Mouse (Mus musculus) 416B (cell line): Measurements from ENCODE around the gene Prdm16.

ENCODE experiments used
- DNase-seq: peaks from one replicate; pipeline ENCODE4 v3.0.0; 2011; ENCODE audit warnings: low read depth

Gene Prdm16

GRCm38 (mm10) chr4:154478933-154479613 is 157.6 kb downstream of the Prdm16 start:
- no peak for DNase-seq

GRCm38 (mm10) chr4:154473571-154474307 is 162.9 kb downstream of the Prdm16 start:
- DNase-seq: no peak

- no peak for DNase-seq
Observed at GRCm38 (mm10) chr4:154472569-154472968, 164.1 kb downstream of the Prdm16 start.

- no peak for DNase-seq
Observed at GRCm38 (mm10) chr4:154471447-154472101, 165.1 kb downstream of the Prdm16 start.

GRCm38 (mm10) chr4:154466305-154466704 is 170.4 kb downstream of the Prdm16 start:
- peak; percentile 3 for DNase-seq

DNA sequence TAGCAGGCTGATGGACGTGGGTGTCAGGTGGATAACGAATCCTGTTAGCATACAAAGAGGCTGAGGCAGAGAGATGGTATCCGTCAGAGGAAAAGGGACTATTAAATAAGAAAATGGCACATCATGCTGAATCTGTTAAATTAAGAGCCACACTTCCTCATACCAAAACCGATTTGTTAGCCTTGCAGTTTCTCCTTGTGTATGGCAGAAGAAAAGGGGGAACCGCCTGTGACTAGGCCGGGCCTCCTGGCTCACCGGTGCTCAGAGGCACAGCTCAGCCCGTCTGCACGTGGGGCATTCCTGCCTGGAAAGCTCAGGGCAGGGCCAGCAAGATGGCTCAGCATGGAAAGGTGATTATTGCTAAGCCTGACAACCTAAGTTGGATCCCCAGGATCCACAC is 171.6 kb downstream of the Prdm16 start:
- DNase-seq: no peak

GRCm38 (mm10) chr4:154460021-154460420 is 176.7 kb downstream of the Prdm16 start:
- no peak for DNase-seq

DNA sequence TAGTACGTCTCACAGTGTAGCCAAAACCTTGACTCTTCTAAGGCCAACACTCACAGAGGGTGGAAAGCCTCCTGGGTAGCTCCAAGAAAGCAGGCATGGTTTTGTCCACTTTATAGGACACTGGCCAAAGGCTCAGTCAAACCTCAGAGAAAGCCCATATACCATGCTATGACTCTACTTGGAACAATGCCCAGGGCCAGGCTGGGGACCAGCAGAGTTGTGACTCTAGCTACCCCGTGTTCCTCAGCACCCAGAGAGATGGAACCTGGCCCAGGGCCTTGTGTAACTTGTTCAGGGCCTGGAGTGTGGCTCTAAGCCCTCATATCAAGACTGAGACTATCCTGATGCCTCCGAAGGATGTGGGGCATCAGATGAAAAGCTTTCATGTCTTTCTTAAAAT is 178.9 kb downstream of the Prdm16 start:
- DNase-seq: no peak

DNA sequence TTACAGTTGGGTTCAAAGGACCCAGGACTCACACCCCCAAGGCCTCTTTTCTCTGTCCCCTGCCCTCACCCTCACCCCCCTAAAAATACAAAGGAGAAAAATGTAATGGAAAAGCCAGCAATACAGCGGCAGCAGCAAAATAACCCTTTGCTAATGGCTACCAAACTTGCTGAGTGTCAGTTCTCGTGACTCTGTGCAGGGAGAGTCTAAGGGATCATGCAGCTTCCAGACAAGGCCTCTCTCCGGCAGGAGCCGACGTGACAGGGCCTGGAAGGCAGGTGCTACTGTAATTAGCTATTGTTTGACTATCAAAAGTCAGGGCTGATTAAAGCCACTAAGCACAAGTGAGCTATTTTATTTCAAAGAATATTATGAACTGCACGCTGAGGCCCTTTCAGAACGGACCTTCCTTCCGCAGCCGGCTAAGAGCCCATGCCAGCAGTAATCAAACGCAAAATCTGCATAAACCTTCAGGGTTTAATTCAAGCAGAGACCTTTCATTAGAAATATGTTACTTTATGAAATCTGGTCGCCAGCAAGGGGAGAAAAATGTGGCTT is 180.3 kb downstream of the Prdm16 start:
- DNase-seq: no peak

- DNase-seq: no peak
Observed at GRCm38 (mm10) chr4:154450441-154450840, 186.2 kb downstream of the Prdm16 start.

GRCm38 (mm10) chr4:154450036-154450435 is 186.6 kb downstream of the Prdm16 start:
- DNase-seq: no peak

DNA sequence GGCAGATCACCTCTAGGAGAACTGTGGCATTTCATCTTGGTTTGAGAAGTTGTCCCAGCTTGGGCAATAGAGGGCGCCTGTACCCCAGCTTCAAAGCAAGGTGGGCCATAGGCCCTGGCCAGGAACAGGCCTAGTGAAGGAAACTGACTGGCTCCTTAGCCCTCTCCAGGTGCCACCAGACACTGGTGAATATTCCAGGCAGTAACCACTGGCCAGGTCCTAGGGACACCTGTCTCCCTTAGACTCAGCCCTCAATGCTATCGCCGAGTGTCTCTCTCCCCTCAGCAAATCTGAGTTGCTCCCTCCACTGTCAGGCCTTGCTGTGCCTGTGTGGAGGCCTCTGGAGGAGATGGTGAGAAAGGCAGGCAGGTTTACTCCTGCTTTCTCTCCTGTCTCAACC is 187.3 kb downstream of the Prdm16 start:
- DNase-seq: no peak

DNA sequence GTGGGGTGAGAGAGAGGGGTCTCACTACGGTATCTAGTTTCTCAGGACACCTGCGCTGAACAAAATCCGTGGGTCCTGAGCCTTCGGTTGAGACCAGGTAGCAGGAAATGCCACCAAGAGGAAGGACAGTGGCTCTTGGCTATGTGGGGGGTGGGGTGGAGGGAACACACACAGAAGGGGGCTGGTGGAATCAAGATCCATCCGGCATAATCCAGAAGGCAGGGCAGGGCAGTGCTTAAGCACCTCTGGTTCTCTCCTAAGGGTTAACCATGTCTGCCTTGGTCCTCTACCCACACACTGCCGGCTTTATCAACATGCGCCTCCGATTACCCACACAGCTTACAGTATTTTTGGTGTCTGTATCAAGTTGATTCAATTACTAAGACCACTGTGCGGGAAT is 191.0 kb downstream of the Prdm16 start:
- DNase-seq: no peak

DNA sequence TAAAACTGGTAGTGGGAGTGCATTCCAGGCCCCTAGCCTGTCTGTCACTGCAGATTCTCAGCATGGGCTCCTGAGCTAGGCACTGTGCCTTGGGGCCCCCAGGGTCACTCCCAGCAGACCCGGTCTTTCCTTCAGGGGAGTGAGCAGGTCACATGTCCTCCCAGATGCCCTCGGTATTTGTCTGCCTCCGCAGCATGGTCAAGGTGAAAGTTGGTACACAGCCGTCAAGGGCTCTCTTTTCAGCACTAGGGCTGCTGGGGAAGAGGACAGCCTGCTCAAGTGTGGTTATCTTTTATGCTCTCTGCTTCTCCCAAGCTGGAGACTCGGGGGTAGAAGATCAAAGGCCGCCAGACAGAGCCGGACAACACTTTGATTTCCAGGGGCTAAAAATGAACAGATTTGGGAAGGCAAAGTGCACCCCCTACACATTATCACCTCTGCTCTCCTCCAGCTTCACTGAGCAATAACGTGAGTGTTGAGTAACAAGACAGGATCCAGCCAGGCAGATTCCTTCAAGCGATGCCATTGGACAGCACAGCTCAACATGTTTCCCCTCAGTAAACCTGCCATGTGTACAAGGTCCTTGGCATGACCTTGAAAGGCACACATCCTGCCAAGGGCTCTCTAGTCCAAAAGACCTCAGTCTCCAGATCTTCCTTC is 193.9 kb downstream of the Prdm16 start:
- DNase-seq: no peak

DNA sequence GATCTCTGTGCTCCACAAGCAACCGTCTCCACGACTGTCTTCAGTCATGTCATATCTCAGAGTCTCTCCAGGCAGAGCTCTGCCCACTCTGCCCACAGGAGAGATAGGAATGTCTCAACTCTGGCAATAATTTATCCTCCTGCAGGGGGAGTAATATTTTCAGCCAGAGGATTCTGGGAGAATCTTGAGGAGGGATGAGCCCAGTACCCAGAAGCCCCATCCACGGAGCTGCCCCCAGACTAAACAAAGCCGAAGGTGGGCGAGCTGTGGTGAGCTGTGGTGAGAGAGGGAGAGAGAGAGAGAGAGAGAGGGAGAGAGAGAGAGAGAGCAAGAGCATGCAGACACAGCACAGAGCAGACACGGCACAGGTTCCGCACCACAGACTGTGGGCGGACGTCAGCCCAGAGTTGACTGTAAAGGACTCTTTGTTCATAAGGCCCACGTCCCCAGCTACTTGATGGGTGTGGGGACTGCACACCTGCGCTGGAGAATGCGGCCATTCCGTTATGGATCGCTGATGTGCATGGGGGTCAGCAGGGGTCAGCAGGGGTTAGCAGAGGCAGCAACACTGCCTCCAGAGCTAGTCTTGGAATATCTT is 197.1 kb downstream of the Prdm16 start:
- no peak for DNase-seq

- no peak for DNase-seq
Observed at GRCm38 (mm10) chr4:154438610-154439009, 198.1 kb downstream of the Prdm16 start.

DNA sequence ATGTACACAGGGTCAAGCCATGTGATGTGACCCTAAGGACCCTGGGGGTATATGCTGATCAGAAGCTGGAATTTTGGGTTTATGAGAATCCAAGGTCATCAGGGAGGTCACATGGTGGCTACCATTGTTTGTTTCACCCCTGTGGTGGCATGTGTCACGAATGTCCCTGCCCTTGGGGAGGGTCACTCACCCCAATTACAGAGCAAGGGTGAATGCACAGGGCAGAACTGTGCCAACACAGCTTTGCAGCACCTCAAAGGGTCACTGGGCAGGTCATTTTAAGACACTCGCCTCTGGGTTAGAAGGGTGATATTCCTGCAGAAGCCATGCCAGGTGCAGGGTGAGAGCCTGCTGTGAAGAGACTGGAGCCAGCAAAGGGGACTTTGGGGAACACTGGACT is 206.9 kb downstream of the Prdm16 start:
- DNase-seq: no peak

- no peak for DNase-seq
Observed at GRCm38 (mm10) chr4:154426901-154427300, 209.8 kb downstream of the Prdm16 start.

- no peak for DNase-seq
Observed at GRCm38 (mm10) chr4:154425284-154425683, 211.4 kb downstream of the Prdm16 start.

DNA sequence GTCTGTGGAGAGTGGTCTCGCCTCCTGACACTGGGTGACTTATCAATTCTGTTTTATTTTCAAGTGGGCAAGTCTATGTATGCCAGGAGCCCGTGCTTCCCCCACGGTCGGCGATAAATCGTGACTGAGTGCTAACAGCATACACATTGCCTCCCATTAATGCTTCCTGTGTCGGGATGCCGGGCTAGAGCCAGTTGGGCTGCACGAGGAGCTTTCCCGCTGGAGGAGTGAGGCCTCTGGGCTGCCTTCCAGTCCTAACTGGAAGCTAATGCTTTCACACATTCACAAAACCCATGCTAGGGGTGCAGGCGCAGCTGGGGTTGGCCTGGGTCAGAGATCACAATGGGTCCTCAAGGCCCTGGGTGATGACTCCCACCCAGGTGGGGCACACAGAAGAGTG is 212.0 kb downstream of the Prdm16 start:
- DNase-seq: no peak

- no peak for DNase-seq
Observed at GRCm38 (mm10) chr4:154422431-154422913, 214.2 kb downstream of the Prdm16 start.

GRCm38 (mm10) chr4:154420749-154421148 is 215.9 kb downstream of the Prdm16 start:
- DNase-seq: no peak
